Mouse (Mus musculus) hindbrain, embryonic 14.5 days (tissue): ENCODE data around the gene Mrpl20. TPM values are rescaled to one million over a fixed set of nuclear protein-coding genes. Genes with fewer than 3 reads are reported as not detected.

ENCODE experiments used
- ATAC-seq: fragments of 200-750 bp; cut with Nextera tagmentation; 2 replicates; pipeline ENCODE4 v1.8.0; 2017; ENCODE audit warnings: moderate number of reproducible peaks, mild to moderate bottlenecking, moderate TSS enrichment, moderate library complexity; ENCODE audit not compliant: low FRiP score
- DNase-seq: peaks from one replicate; pipeline ENCODE4 v3.0.0-alpha.2; 2015; ENCODE audit warnings: low spot score
- H3K27ac ChIP-seq: fragments of 300-500 bp; sonication (generic); 2 replicates; pipeline ENCODE4 v1.5.1; 2014; ENCODE audit warnings: mild to moderate bottlenecking, moderate library complexity
- H3K27me3 ChIP-seq: fragments of 300-500 bp; sonication (generic); 2 replicates; pipeline ENCODE4 v1.6.1; 2014; ENCODE audit warnings: mild to moderate bottlenecking, low read length, mixed read lengths; ENCODE audit not compliant: control insufficient read depth, insufficient read depth
- H3K36me3 ChIP-seq: fragments of 300-500 bp; sonication (generic); replicated peaks from 2 replicates; pipeline ENCODE4 v1.6.1; 2014; ENCODE audit not compliant: control insufficient read depth, insufficient read depth
- H3K4me1 ChIP-seq: fragments of 300-500 bp; sonication (generic); replicated peaks from 2 replicates; pipeline ENCODE4 v1.6.1; 2014; ENCODE audit warnings: antibody characterized with exemption, low read length, mixed read lengths; ENCODE audit not compliant: control insufficient read depth, insufficient read depth
- H3K4me2 ChIP-seq: fragments of 300-500 bp; sonication (generic); replicated peaks from 2 replicates; pipeline ENCODE4 v1.6.1; 2014; ENCODE audit warnings: mild to moderate bottlenecking, moderate library complexity
- H3K4me3 ChIP-seq: fragments of 300-500 bp; sonication (generic); replicated peaks from 2 replicates; pipeline ENCODE4 v1.5.1; 2014; ENCODE audit warnings: mild to moderate bottlenecking, low read length
- H3K9ac ChIP-seq: fragments of 300-500 bp; sonication (generic); 2 replicates; pipeline ENCODE4 v1.6.1; 2014
- H3K9me3 ChIP-seq: fragments of 300-500 bp; sonication (generic); 2 replicates; pipeline ENCODE4 v1.6.1; 2016; ENCODE audit warnings: low read length; ENCODE audit not compliant: control insufficient read depth
- WGBS: fragments of 180-500 bp; shearing (Covaris S2); extraction: QIAGEN DNeasy Blood & Tissue Kit; methylation state at CpG from one replicate; pipeline ENCODE4 v1.1.7; 2014; 5-methylcytosine and 5-hydroxymethylcytosine counted together
- polyA plus RNA-seq: library from polyadenylated mRNA; unstranded; fragments of >200 nt; fragmentation: Nextera tagmentation; extraction: Ambion mirVana; gene quantifications from 2 replicates; pipeline ENCODE4 v1.2.1, GENCODE M21; 2014

Mrpl20 gene
- polyA plus RNA-seq, 1 experiment from 2014 or later, result 267 TPM

DNA sequence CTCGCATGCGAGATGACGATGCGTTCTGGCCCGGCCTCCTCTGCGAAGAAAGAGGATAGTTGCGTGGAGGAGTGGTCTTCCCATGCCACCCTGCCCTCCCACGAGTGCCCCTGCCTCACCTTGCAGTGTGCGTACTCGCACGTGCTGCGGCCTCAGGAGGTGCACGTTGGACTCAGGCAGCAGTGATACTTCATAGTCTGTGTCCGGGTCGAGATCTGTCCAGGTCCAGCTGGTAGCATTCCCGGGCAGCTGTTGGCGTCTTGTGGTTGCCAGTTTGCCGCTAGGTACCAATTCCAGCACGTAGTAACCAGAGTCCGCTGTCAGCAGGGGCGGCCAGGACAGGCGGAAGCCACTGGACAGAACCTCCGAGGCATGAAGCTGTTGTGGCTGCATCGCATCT lies 32.1 kb upstream of the Mrpl20 start:
- Histone ChIP-seq H3K4me1 (peaks cover 26% of the 10 kb centered on the region), H3K9me3 (no peaks in the 10 kb centered on the region), H3K4me2 (peak overlapping the region; percentile 63), H3K27ac (no peak overlapping the region), H3K4me3 (peak overlapping the region; percentile 45), H3K9ac (peak overlapping the region; percentile 80), H3K27me3 (peaks cover 5% of the 10 kb centered on the region), H3K36me3 (no peaks in the 10 kb centered on the region)
- DNase-seq (no peak), ATAC-seq (0 out of 2 replicates have a peak, but pooled peaks have one; percentile 9)
- 47% methylated on average over 24 of the region's 24 CpGs for WGBS

DNA sequence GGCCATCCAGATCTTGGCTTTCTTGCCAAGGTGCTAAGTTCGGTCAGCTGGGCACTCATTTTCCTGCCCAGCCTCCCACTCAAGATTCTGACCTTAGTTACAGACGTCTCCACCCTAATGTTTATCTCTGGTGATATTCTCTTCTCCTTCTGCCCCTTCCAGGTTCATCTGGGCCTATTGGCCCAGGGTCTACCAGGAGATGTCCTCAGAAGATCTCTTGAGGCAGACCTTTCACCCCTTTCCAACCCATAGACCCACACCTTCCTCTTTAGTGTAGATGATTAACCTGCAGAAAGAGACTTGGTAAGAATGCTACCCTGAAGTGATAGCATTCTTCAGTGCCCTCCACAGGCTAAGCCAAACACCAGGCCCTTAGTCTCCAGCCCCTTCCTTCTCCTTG lies 31.0 kb upstream of the Mrpl20 start:
- DNase-seq (no peak), ATAC-seq (no peak)
- peaks cover 26% of the 10 kb centered on the region for H3K4me1 ChIP-seq
- no peak overlapping the region for H3K4me3 ChIP-seq
- no peak overlapping the region for H3K4me2 ChIP-seq
- no peak overlapping the region for H3K9ac ChIP-seq
- H3K9me3 ChIP-seq, result no peaks in the 10 kb centered on the region
- H3K36me3 ChIP-seq, result no peaks in the 10 kb centered on the region
- no peak overlapping the region for H3K27ac ChIP-seq
- H3K27me3 ChIP-seq, result peaks cover 5% of the 10 kb centered on the region
- WGBS, result 78% methylated on average over 2 of the region's 2 CpGs

DNA sequence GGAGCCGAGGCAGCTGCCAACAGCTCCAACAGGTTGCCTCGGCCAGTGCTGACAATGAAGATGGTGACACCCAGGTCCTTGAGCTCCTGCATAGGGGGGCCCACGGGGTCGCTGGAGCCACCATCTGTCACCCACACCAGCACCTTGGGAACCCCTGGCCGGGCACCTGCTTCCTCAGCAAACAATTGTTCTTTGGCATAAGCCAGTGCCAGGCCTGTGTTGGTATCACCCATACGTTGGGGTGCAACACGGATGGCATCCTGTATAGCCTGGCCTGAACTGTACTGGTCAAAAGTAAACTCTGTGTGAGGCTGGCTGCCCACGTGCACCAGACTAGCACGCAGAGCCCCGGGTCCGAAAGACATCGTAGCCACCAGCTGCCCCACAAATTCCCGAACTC lies 29.9 kb upstream of the Mrpl20 start:
- WGBS, result 90% methylated on average over 13 of the region's 13 CpGs

DNA sequence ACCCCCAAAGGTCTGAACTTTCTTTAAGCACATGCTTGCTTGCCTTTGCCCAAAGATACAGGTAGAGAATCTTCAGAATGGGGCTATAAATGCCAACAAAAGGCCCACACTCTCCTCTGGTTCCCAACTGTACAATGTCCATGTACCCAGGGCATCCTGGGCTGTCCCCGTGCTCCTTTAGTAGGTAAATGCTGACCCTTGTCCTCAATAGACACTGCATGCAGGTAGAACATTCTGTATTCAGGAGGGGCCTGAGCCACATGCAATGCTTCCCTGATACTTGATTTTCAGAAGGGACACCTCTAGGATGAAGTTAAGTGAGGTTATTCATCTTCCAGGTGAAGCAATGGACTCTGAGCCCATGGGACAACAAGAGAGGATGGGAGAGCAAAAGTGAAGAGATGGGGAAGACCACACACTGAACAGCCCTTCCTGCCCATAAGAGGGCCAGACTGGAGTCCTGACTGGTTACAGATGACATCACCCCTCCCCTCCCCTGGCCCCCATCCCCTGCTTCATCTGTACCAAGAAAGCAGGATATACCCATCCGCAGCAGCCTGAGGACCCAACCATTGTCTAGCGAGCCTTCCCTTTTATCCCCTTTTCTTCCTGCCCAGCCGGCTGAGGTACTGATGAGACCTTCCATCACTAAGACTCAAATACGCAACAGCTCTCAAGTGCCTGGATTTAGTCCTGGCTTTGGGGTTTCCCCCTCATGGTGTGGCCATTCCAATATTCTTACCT lies 29.2 kb upstream of the Mrpl20 start:
- DNase-seq (no peak), ATAC-seq (no peak)
- Histone ChIP-seq H3K9me3 (no peaks in the 10 kb centered on the region), H3K4me3 (peak overlapping the region; percentile 40), H3K27ac (no peak overlapping the region), H3K36me3 (no peaks in the 10 kb centered on the region), H3K4me2 (peak overlapping the region; percentile 77), H3K27me3 (peaks cover 5% of the 10 kb centered on the region), H3K4me1 (peaks cover 26% of the 10 kb centered on the region), H3K9ac (peak overlapping the region; percentile 53; the same call in 1 of the 2 replicates)
- 41% methylated on average over 5 of the region's 5 CpGs for WGBS

More for the DNA sequence above, 29.9 kb upstream of the Mrpl20 start:
- DNase-seq, result no peak
- Histone ChIP-seq H3K27me3 (peaks cover 5% of the 10 kb centered on the region), H3K27ac (no peak overlapping the region), H3K9me3 (no peaks in the 10 kb centered on the region), H3K4me2 (peak overlapping the region; percentile 77), H3K36me3 (no peaks in the 10 kb centered on the region), H3K4me3 (no peak overlapping the region), H3K4me1 (peaks cover 26% of the 10 kb centered on the region), H3K9ac (no peak overlapping the region)
- ATAC-seq, result no peak

DNA sequence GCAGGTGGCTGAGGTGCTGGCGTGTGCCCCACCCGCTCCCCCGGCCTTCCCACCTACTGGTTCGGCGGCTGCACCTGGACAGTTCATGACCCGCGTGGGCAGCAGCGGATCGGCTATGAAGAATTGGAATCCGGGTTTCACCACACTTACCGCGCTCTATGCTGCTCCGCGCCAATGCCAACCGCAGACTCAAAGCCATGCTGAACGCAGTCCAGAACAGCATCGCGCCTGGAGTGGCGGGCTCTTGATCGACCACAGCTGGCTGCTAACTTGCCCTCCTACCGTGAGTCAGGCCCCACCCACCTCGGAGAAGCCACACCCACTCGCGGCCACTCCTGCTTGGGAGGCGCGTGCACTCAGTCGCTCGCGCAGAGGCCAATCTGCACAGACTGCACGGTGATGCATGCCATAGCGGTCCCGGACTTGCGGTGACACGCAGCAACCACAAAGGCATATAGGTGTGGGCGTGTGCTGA lies 28.4 kb upstream of the Mrpl20 start, which contains the start of gene Vwa1:
Vwa1 (minus strand) TSS at position 419 of the 475 bp plus-strand sequence.
- peak; percentile 83 for ATAC-seq
- Histone ChIP-seq H3K9ac (peak within 1 kb of the TSS; percentile 53), H3K4me3 (peak within 1 kb of the TSS; percentile 40), H3K4me1 (peaks cover 26% of the 10 kb centered on the region), H3K4me2 (peak within 1 kb of the TSS; percentile 77), H3K27me3 (peaks cover 5% of the 10 kb centered on the region), H3K36me3 (no peaks in the 10 kb centered on the region), H3K9me3 (no peaks in the 10 kb centered on the region), H3K27ac (peak within 1 kb of the TSS; percentile 56)
- 1% methylated on average over 35 of the region's 35 CpGs for WGBS
- DNase-seq, result peak; percentile 81

DNA sequence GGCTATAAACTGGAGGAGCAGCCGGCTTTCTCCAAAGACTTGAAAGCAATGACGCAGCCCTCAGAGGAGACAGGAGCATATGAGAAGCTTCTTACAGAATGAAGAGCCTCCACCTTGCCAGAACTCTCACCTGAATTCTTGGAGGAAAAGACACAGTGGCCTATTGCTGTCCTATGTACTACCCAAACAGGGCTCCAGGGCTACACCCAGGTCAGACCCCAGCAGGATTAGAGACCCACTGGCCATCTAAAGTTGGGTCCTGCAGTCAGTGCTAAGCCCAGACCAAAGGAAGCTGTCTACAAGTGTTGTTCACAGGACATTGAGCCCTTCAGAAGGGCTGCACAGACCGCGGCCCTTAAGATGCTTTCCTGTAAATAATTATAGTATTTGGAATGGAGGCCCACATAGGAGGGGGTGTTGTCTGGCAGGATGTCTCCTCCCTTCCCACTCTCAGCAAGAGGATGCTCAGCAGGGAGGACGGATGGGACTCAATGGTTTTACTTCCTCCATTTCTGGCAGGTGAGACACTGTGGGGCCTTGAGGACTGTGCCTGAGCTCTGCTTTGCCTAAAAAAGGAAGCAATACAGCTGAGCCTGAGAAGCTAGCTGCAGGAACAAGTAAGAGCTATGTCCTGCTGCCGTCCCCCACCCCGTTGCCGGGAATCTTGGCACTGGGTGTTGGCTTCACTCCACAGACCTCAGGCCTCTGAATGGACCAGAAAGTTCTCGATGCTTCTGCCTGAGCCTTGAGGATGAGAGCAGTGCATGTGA lies 27.5 kb upstream of the Mrpl20 start:
- peak overlapping the region; percentile 40 for H3K4me3 ChIP-seq
- H3K27me3 ChIP-seq, result peaks cover 5% of the 10 kb centered on the region
- peak overlapping the region; percentile 53 for H3K9ac ChIP-seq
- H3K9me3 ChIP-seq, result no peaks in the 10 kb centered on the region
- no peak for DNase-seq
- H3K27ac ChIP-seq, result peak overlapping the region; percentile 56
- no peaks in the 10 kb centered on the region for H3K36me3 ChIP-seq
- H3K4me1 ChIP-seq, result peaks cover 20% of the 10 kb centered on the region
- H3K4me2 ChIP-seq, result peak overlapping the region; percentile 77
- 63% methylated on average over 9 of the region's 9 CpGs for WGBS
- ATAC-seq, result no peak

DNA sequence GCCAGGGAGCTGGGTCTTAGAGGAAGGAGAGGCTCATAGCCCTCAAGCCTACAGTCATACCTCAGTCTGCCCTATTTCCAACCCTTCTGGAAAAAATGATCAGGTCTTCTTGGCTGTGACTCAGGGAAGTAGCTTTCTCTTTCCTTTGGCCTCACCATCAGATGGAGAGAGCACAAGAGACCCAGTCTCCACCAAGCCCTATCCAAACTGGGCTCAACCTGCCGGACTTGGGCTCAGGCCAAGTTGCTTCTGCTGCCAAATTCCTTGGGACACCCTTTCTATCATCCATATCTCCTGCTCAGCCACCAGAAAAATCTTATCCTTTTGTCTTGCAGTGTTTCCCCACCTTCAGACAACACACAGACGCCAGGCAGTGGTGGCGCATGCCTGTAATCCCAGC lies 26.8 kb upstream of the Mrpl20 start:
- ATAC-seq, result no peak
- H3K4me2 ChIP-seq, result no peak overlapping the region
- H3K27ac ChIP-seq, result no peak overlapping the region
- no peaks in the 10 kb centered on the region for H3K9me3 ChIP-seq
- peaks cover 15% of the 10 kb centered on the region for H3K4me1 ChIP-seq
- 86% methylated on average over 3 of the region's 3 CpGs for WGBS
- H3K36me3 ChIP-seq, result no peaks in the 10 kb centered on the region
- no peak for DNase-seq
- H3K4me3 ChIP-seq, result no peak overlapping the region
- H3K9ac ChIP-seq, result no peak overlapping the region
- peaks cover 5% of the 10 kb centered on the region for H3K27me3 ChIP-seq

DNA sequence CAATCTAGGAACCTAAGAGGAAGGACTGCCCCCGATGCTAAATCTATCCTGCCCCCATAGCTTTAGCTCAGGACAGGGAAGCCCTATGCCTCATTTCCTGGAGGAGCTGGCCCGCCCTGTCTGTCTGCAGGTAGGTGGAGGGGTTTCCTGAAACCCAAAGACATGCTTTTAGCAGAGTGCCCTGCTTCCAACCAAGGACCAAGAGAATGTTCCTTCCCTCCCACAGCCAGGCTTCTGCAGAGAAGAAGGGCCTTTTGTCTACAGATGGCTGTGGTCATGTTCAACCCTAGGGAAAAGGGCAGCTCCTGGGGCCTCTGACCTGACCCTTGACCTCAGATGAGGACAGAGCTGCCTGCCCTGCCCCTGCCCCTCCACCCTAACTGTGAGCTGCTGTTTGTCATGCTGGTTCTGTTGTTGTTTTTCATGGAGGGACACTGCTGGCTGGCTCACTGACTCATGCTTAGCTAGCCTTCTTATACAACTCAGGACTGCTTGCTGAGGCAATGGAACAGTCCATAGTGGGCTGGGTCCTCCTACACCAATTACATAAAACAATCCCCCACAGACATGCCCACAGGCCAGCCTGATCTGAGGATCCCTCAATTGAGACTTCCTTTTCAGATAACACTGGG lies 25.9 kb upstream of the Mrpl20 start:
- 32% methylated on average over 2 of the region's 2 CpGs for WGBS
- H3K9me3 ChIP-seq, result no peaks in the 10 kb centered on the region

DNA sequence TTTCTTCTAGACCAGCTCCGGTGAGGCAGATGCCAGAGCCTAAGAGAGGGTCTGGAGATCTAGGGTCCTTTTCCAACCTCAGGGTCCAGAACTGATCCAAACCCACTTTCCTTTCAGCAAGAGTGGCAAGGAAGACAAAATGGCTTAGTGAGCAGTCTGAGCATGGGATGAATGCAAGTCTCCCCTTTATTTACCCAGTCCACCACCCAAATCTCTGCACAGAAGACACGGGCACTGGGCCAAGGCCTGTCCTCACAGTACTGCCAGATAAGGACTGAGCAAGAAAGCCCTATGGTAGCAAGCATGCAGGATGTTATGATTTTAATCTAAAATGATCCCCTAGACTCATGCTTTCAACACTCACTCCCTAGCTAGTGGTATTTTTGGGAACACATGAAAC lies 24.9 kb upstream of the Mrpl20 start:
- Histone ChIP-seq H3K9ac (no peak overlapping the region), H3K4me2 (no peak overlapping the region), H3K27me3 (peaks cover 5% of the 10 kb centered on the region), H3K9me3 (no peaks in the 10 kb centered on the region), H3K4me3 (no peak overlapping the region), H3K27ac (no peak overlapping the region), H3K4me1 (peaks cover 15% of the 10 kb centered on the region), H3K36me3 (no peaks in the 10 kb centered on the region)
- no peak for DNase-seq
- ATAC-seq, result no peak
- 87% methylated on average over 2 of the region's 2 CpGs for WGBS

More for the DNA sequence above, 25.9 kb upstream of the Mrpl20 start:
- DNase-seq, result no peak
- Histone ChIP-seq H3K9ac (no peak overlapping the region), H3K36me3 (no peaks in the 10 kb centered on the region), H3K4me3 (no peak overlapping the region), H3K4me2 (no peak overlapping the region), H3K27me3 (peaks cover 5% of the 10 kb centered on the region), H3K4me1 (peaks cover 15% of the 10 kb centered on the region), H3K27ac (peak overlapping the region; percentile 7; the same call in 1 of the 2 replicates)
- no peak for ATAC-seq
